Mouse (Mus musculus) heart, postnatal 36 days (tissue): ENCODE measurements around the gene Abr. TPM values are rescaled to one million over a fixed set of nuclear protein-coding genes. Genes with fewer than 3 reads are reported as not detected.
A peak's percentile ranks its signal among the peaks of the same experiment; 100 is the strongest.

Experiments
- DNase-seq, 2 experiments: peaks; one replicate each; pipeline ENCODE4 v3.0.0; 2021 to 2022
- intact Hi-C: fragments of 180-260 bp; cut with DNase I; formaldehyde crosslinking; loops from one replicate; pipeline ENCODE4 v1.15.1; 2025
- total RNA-seq, 2 experiments: library from RNA; stranded (reverse); gene quantifications; 2 replicates each; pipeline ENCODE4 v1.2.3; 2021

Gene Abr
- total RNA-seq, 2 experiments from 2014 or later = 25.8 TPM

DNA sequence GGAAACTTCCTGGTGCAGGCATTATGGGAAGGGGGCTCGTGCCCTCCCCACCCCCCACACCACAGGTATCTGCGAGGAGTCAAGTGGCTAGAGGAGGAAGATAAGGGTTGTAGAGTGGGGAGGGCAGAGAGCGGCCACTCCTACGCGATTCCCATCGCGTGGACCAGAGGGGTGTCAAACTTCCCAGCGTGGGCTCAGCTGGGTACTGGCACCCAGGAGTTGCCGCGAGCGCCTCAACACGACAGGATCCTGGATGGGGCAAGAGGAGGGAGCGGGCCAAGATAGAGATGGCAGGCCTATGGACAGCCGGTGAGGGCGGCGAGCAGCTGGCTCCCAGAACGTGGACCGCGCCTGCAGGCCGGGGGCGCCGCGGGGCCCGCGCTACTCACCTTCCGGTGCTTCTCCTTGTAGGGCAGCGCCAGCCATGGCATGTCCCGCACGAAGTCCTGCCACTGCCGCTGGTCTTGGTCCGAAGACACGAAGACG is 223.8 kb downstream of the Abr start:
- DNase-seq = no peak
- intact Hi-C loops = loop anchor here (2.0 kb wide), 1 partner anchor 84 kb away; no protein-coding TSS in a partner anchor

DNA sequence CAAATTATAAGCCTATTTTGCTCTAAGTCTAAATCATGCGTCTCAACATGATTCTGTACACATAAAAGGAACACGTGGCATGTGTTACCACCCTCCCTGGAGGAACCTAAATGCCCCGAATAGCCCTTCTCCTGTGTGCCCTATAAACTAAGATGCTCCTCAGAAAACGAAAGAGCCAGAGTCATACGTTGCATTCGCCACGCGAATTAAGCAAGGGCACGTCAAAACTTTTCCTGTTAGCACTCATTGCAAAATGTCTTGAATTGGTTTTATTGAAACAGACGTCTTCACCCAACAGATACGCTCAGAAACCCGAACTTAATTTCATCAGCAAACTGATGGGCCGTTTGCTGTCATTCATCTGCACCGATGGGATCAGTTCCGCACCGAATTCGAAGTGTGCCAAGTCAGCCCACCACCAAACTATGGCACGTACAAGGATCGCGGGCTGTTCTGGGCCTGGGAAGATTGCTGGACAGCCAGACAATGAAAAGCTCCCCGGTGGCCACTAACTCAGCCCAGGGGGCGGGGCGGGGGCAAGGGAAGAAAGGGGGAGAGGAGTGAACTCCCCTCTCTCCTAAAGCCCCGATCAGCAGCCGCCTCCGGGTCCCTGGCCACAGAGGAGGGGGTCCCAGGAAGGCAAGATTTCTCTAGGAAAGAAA is 224.3 kb downstream of the Abr start:
- DNase-seq = peak; percentile 35 to 42
- intact Hi-C loops = loop anchor here (2.0 kb wide), 2 partner anchors 15 to 83 kb away; no protein-coding TSS in a partner anchor

DNA sequence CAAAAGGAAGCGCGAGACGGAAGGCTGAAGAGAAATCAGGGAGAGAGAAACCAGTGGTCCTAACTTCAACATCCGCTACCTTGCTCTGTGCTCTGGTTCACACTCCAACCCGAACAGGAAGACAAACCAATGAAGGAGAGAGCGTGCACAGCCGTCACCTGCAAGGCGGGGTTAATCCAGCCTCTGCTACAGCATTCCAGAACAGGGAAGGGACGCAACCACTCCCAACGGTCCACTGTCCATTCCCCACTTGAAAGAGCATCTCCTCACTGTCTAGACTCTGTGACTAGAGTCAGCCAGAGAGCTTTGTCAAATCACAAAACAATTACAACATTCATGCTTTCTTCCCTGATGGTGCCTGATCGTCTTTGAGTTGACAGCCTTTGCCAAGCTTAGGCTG is 229.1 kb downstream of the Abr start:
- intact Hi-C loops = no loop called here

DNA sequence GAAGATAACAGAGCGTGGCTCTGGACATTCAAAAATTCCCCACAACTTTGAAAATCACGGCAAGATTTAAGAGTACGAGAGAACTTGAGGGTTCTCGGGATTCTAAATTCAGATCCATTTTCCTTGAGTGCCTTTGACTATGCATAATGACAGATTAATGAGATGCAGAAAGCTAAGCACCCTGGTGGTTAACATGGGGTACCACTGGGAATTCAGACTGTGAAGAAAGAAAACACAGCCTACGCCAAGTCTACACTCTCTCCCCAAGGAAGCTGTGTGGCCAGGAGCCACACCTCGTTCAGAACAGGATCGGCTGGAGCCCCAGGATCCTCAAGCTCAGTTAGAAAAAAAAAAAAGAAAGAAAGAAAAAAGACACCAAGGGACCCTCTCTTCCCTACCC is 229.6 kb downstream of the Abr start:
- DNase-seq = no peak
- intact Hi-C loops = no loop called here

More for the DNA sequence above, 229.1 kb downstream of the Abr start:
- no peak for DNase-seq

DNA sequence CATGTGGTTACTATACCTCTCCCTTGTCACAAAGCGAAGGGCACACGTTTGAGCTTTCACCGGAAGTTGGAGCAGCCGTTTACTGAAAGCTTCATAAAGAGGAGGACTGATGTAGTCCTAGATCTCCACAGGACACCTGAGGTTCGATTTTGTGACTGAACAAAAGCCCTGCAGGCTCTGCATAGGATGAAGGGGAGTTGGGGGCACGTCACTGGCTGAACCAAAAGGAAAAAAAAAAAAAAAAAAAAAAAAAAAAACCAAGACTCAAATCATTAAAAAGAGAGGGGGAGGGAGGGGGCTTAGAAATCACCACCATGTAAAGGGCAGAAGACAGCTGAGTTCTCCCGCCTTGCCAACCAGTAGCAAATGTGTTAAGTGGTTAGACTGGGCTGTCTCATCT is 233.4 kb downstream of the Abr start:
- intact Hi-C loops = no loop called here
- DNase-seq = no peak

DNA sequence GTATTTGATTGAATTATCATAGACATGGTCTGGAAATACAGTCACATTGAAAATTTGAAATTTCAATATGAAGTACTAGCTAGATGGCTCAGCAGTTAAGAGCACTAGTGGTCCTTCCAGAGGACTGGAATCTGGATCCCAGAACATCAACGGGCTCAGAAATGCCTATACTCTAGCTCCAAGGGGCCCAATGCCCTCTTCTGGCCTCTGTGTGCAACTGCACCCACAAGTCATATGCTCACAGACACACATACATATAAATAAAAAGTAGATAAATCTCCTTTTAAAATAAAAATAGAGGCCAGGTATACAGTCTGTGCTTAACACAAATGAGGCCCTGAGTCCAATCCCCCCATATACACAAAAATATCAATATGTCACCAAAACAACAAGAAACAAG is 235.0 kb downstream of the Abr start:
- intact Hi-C loops = no loop called here

DNA sequence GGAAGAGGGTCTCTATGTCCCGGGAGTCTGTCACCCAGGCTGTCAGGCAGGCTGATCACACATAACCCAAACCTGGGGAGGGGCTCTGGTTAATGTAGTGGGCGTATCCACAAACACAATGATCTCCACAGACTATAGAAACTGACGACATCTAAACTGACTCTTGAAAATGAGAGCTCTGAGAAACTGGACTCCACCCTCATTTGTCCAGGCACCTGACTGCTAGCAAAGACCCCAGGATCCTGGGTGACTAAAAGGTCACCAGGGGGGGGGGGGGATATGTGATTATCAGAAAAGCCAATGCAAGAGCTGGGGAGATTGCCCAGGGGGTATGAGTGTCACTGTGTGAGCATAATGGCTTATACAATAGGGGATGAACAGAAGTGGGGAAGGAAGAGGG is 236.4 kb downstream of the Abr start:
- DNase-seq = no peak
- intact Hi-C loops = no loop called here

More for the DNA sequence above, 235.0 kb downstream of the Abr start:
- DNase-seq = no peak

DNA sequence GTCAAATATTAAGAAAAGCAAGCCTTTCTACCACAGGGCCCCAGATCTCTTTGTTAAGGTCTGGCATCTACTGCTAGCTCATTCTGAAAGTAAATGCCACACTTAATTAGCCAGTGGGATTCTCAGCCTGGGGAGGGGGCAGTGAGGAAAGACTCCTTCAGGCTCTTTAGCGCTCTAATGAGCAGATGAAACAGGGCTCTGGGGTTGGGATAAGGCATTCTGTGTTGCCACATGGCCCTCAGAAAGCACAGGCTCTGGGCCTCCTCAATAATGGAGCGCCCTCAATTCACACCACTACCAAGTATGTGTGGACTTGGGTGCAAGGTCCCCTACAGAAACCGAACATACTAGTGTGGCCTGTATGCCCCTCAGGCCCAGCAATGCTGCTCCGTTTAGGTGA is 237.1 kb downstream of the Abr start:
- DNase-seq = no peak
- intact Hi-C loops = no loop called here

DNA sequence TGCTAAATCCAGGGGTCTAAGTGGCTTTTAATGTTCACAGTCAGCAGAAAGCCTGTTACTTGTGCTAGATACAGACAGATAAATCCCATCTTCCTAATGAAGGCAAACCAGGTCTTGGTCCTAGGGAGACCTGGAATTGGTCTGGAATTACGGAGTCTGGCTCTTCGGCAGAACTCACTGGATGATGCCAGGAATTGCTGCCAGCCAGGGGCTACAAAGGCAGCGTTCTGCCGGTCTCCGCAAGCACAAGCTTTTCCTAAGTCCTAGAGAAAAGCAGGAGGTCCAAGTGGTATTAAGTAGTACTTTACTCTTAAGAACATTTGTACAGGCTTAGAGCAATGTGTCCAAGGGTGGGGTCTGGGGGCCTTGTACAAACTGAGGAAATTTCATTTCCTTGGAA is 237.8 kb downstream of the Abr start:
- no peak for DNase-seq
- intact Hi-C loops = no loop called here

DNA sequence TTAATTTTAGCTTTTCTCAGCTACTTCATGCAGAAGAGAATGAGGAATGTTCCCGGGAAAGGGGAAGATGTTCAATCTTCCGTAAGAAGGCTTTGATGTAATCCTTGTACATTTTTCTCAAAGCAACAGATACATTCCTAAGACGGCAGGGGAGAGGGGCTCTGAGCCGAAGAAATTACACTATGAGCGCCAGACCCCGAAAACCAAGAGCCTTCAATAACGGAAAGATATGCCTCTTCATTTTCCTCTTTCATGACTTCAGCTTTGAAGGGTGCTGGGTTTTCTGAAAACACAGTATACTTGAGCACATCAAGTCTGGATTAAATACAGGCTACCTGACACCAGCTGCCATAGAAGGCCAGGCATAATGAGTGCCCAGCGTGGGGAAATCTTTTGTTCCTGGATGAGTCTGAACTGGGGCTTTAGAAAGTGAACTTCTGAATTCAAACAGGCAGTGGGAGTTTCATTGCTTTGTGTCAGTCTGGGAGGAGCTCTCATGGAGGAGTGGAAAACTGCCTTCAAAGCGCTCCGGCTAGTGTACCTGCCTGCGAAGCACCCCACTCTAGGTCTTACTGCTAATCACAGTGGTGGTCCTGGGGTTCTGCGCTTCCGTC is 239.3 kb downstream of the Abr start:
- intact Hi-C loops = loop anchor here (2.0 kb wide), 1 partner anchor 14 kb away; no protein-coding TSS in a partner anchor

DNA sequence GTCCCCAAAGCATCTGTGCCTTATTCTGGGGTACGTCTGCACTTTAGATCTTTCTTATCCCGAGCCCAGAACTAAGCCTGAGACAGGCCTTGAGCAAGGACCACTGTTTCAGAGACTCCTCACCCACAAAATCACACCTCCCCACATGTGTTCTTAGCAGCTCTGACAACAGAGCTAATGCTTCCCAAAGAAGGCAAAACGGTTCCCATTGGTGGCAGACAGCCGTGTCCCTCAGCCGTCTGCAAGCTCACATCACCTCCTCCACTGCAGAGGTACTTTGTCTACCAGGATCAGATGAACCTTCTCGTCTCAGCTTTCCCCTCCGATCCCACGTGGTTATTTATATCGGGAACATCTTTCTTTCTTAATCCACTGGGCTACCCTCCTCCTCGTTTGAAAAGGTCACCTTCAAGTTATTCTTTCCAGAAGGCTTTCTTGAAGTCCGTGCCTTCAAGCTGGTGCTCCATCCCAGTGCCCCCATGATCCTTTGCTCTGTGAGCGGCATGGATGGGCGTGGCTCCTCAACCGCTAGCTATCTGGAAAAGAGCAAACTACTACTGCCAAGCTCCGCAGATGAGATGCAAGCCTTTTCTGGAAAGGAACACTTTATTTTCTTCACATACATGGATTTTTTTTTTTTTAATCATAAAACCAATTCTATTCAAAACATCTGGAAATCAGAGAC is 240.8 kb downstream of the Abr start:
- intact Hi-C loops = no loop called here
- no peak for DNase-seq

More for the DNA sequence above, 239.3 kb downstream of the Abr start:
- no peak for DNase-seq

DNA sequence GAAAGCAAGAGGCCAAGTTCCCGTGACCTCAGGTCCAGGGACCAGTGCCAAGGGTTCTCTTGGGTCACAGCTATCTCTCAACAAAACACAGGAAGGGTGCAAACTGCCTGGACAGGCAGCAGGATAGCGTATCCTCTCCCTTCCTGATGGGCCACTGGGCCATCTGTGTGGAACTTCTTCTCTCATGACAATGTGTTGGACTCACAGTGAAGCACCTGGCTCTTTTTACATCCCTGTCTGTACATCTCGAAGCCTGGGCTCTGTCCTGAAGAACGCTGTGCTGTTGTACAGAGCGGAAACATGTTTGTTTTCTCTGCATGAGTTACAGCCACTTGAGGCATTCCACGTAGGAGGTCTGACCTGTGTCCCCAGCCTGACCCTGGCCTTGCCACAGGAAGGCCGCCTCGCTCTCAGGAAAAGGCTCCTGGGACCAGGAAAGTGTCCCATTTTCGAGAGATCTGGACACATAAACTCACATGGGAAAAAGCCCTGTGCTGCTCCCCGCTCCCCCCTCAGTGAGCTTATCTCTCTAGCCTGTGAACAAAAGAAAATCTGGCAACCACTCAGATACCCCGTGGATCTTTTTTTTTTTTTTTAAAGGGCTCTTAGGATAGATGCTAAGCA is 242.1 kb downstream of the Abr start:
- DNase-seq = peak; percentile 63 to 70
- intact Hi-C loops = loop anchor here (5.0 kb wide), 1 partner anchor 53 kb away; no protein-coding TSS in a partner anchor

DNA sequence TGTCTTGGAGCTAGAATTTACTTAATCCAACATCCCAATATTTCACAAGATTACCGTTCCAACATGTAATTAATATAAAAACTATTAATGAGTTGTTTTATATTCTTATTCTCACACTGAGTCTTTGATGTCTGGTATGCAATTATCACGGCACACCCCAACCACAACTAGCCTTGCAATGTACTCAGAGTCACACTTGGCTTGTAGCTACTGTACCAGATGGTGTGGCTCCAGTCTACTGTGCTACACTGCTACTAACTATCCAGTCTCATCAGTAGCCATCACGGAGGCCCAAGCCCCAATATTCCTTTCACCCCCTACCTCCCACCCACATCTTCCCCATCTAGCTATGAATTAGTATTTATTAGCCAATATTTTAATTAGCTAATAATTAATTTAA is 245.7 kb downstream of the Abr start:
- intact Hi-C loops = loop anchor here (5.0 kb wide), 1 partner anchor 49 kb away; no protein-coding TSS in a partner anchor

DNA sequence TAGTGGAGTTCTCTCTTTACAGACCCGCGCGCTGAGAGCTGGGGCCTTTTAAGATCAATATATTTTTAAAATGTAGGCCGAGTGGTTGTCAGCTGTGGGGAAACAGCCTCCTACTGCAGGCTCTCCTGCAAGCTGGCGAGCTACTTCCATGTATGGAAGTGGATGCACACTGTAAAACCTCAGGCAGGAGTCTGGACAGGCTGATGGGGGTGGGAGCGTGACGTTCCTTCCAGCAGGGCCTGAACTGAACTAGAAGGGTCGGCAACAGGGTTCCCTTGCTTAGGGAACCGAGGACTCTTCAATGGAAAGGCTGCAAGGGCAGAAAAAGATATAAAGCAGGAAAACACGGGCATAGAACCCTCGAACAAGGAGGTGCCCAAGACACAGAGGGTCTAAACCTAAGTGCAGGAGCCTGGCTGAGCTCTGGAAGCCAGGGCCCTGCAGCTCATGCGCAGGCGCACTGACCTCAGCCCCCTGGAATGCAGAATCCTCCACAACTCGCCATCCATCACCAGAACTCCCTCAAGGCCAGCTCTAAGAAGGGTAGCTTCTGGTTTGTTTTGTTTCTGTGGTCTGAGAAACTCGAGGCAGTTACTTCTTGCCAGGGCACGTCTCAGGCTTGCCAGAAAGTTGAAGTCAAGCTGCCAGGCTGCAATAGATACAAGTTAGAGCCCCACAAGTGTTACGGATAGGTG is 247.5 kb downstream of the Abr start:
- intact Hi-C loops = loop anchor here (5.0 kb wide), 1 partner anchor 47 kb away; no protein-coding TSS in a partner anchor
- peak; percentile 61 to 64 for DNase-seq

More for the DNA sequence above, 245.7 kb downstream of the Abr start:
- no peak for DNase-seq

DNA sequence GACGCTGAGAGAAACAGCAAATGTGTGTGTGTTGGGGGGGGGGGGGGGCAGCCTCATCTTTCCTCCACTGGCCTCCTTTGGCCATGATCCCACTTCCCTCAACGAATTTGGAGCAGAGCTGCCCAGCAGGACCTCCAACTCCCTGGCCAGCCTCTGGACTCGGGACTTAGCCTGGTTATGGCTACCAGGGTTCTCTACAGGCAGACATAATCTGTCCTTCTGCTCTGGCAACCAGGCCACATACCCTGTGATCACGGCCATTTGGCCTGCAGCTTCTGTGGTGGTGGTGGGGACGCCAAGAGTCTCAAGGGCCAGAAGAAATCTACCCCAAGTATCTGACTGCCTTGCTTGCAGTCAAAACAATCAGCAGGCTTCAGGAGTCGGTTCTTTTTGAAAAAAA is 249.6 kb downstream of the Abr start:
- intact Hi-C loops = no loop called here
- no peak for DNase-seq

DNA sequence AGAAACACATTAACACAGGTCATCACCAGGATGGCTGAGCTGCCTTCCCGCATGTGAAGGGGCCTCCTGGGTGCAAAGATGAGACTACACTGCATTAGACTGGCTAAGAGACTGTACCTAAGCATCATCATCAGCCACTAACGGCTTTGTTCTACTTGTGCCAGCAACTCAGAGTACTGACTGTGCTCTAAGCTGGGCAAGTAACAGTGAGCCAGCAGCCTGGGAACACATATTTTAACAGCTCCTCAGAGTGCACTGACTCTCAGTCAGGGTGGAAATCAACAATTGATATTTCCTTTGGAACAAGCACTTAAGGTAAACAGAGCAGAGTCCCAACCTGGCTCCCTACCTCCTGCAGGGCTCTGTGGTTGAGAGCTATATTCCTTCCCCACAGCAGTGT is 250.0 kb downstream of the Abr start:
- DNase-seq = no peak
- intact Hi-C loops = no loop called here

DNA sequence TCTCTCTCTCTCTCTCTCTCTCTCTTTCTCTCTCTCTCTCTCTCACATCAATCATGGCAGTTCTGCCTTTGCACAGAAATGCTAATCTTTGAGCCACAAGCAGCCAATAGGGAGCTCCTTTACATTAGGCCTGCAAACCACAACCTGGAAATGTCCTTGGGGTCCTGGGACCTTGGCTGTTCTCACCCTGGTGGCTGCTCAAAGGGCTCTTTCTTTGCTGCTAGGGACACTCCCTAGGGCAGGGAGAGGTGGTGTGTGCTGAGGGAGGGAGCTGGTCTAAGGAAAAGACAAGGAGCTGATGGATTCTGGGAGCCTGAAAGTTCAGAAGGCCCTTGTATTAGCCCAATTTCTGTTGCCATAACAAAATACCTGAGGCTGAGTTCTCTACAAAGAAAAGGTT is 251.6 kb downstream of the Abr start:
- no peak for DNase-seq
- intact Hi-C loops = no loop called here
